ENCODE assay signal across 23 mouse cellular contexts in genomic region chr1:153446120-153446831, GRCm38 (mm10). TPM values are rescaled to one million over a fixed set of nuclear protein-coding genes. Genes with fewer than 3 reads are reported as not detected.
A peak's percentile ranks its signal among the peaks of the same experiment; 100 is the strongest.
DNase-seq lines count a peak whose midpoint lies in the region; ATAC-seq and TF ChIP-seq lines count a peak whose summit lies in the region.
"Had no signal": no experiment of that assay in that cellular context is flagged by ENCODE, and none has a peak within 500 bp of the region (broad histone marks: within the 10 kb centered on the region; RNA-seq: fewer than 3 reads in every experiment).

No protein-coding gene starts in this region.

- no peaks in the 10 kb centered on the region for H3K9me3 ChIP-seq in liver, postnatal 0 days (ENCODE audit: low read length)
- H3K9me3 ChIP-seq in E14TG2a.4 (ENCODE audit: low read length) = no peaks in the 10 kb centered on the region
- no peaks in the 10 kb centered on the region for H3K9me3 ChIP-seq in forebrain, embryonic 12.5 days
- H3K9me3 ChIP-seq: embryonic facial prominence, embryonic 15.5 days; heart, embryonic 13.5 days; liver, embryonic 15.5 days; neural tube, embryonic 12.5 days had no signal

- H3K27ac ChIP-seq in heart, adult 2 months = no peak overlapping the region
- no peak overlapping the region for H3K27ac ChIP-seq in liver, postnatal 0 days (ENCODE audit: low read depth)
- H3K27ac ChIP-seq in forebrain, embryonic 12.5 days = no peak overlapping the region
- H3K27ac ChIP-seq: embryonic facial prominence, embryonic 15.5 days; heart, embryonic 13.5 days; liver, embryonic 15.5 days; neural tube, embryonic 12.5 days had no signal

- no peak for DNase-seq in heart, adult 2 months
- no peak for DNase-seq in heart, postnatal 36 days
- DNase-seq in liver, postnatal 0 days = no peak
- no peak for DNase-seq in liver
- DNase-seq in naive thymus-derived CD4-positive, alpha-beta T cell, adult 2 months (ENCODE audit: low read depth) = peak; percentile 21
- no peak for DNase-seq in layer of hippocampus, adult 9-11 months
- DNase-seq: adrenal gland, postnatal 36 days; cerebellum, adult 11-12 months; cerebellum, postnatal 14 days; embryo, embryonic 11 days; gastrocnemius, postnatal 10 days; heart, adult 11 months; kidney, adult 9 months; kidney, postnatal 36 days; lung, postnatal 14 days had no signal

- no peak overlapping the region for H3K4me3 ChIP-seq in heart, adult 2 months
- no peak overlapping the region for H3K4me3 ChIP-seq in liver, postnatal 0 days (ENCODE audit: low read depth, low read length)
- no peak overlapping the region for H3K4me3 ChIP-seq in E14TG2a.4 (replicated peaks; ENCODE audit: low read length)
- no peak overlapping the region for H3K4me3 ChIP-seq in forebrain, embryonic 12.5 days (replicated peaks)
- H3K4me3 ChIP-seq: embryonic facial prominence, embryonic 15.5 days; heart, embryonic 13.5 days; liver, embryonic 15.5 days; megakaryocyte, embryonic 14.5 days; neural tube, embryonic 12.5 days had no signal

- no peaks in the 10 kb centered on the region for H3K4me1 ChIP-seq in heart, adult 2 months (ENCODE audit: control insufficient read depth, insufficient read depth, low read length)
- H3K4me1 ChIP-seq in liver, postnatal 0 days (ENCODE audit: insufficient read depth) = no peaks in the 10 kb centered on the region
- peaks cover 3% of the 10 kb centered on the region; the same call in 1 of the 2 replicates for H3K4me1 ChIP-seq in E14TG2a.4 (replicated peaks; ENCODE audit: low read depth, low read length)
- no peaks in the 10 kb centered on the region for H3K4me1 ChIP-seq in forebrain, embryonic 12.5 days
- H3K4me1 ChIP-seq: embryonic facial prominence, embryonic 15.5 days; heart, embryonic 13.5 days; liver, embryonic 15.5 days; neural tube, embryonic 12.5 days had no signal

- H3K36me3 ChIP-seq in heart, adult 2 months (ENCODE audit: control insufficient read depth, insufficient read depth, low read length) = no peaks in the 10 kb centered on the region
- no peaks in the 10 kb centered on the region; the same call in 1 of the 2 replicates for H3K36me3 ChIP-seq in liver, postnatal 0 days (replicated peaks; ENCODE audit: insufficient read depth, low read length)
- peaks cover 26% of the 10 kb centered on the region for H3K36me3 ChIP-seq in E14TG2a.4 (ENCODE audit: insufficient read depth, low read length)
- peaks cover 5% of the 10 kb centered on the region for H3K36me3 ChIP-seq in forebrain, embryonic 12.5 days (replicated peaks)
- H3K36me3 ChIP-seq: liver, embryonic 15.5 days; neural tube, embryonic 12.5 days had no signal

- no peak overlapping the region for H3K9ac ChIP-seq in heart, adult 2 months (ENCODE audit: low read depth, low read length)
- H3K9ac ChIP-seq in liver, postnatal 0 days (replicated peaks) = no peak overlapping the region
- H3K9ac ChIP-seq in forebrain, embryonic 12.5 days = no peak overlapping the region
- H3K9ac ChIP-seq: embryonic facial prominence, embryonic 15.5 days; heart, embryonic 13.5 days; liver, embryonic 15.5 days; neural tube, embryonic 12.5 days had no signal

- no peaks in the 10 kb centered on the region for H3K27me3 ChIP-seq in heart, adult 2 months (ENCODE audit: control insufficient read depth, insufficient read depth, low read length)
- H3K27me3 ChIP-seq in liver, postnatal 0 days (ENCODE audit: insufficient read depth, low read length) = no peaks in the 10 kb centered on the region
- no peaks in the 10 kb centered on the region for H3K27me3 ChIP-seq in E14TG2a.4 (ENCODE audit: insufficient read depth, low read length)
- no peaks in the 10 kb centered on the region for H3K27me3 ChIP-seq in forebrain, embryonic 12.5 days
- H3K27me3 ChIP-seq: embryonic facial prominence, embryonic 15.5 days; heart, embryonic 13.5 days; liver, embryonic 15.5 days; megakaryocyte, embryonic 14.5 days; neural tube, embryonic 12.5 days had no signal

- peak; percentile 49 for TF ChIP-seq CTCF in heart, adult 2 months (IDR thresholded peaks at IDR 0.05)
- peak; percentile 0; the same call in 1 of the 2 replicates for TF ChIP-seq CTCF in liver, postnatal 0 days (IDR thresholded peaks at IDR 0.05; ENCODE audit: low read depth)
- peak; percentile 35 for TF ChIP-seq CTCF in E14TG2a.4 (conservative IDR thresholded peaks at IDR 0.05; ENCODE audit: low read length)

- no peak for TF ChIP-seq POLR2A in heart, adult 2 months (IDR thresholded peaks at IDR 0.05; ENCODE audit: insufficient read depth, low read depth, low read length)

- WGBS in heart, adult 2 months = 96% methylated on average over 20 of the region's 20 CpGs
- 94% methylated on average over 20 of the region's 20 CpGs for WGBS in liver, postnatal 0 days (ENCODE audit: insufficient replicate concordance)
- 95% methylated on average over 20 of the region's 20 CpGs for WGBS in forebrain, embryonic 12.5 days

- ATAC-seq in liver, postnatal 0 days = peak; percentile 12; the same call in 1 of the 2 replicates
- ATAC-seq in forebrain, embryonic 12.5 days (ENCODE audit: low FRiP score) = no peak

- intact Hi-C loops in heart, adult 2 months (cut with DNase I) = no loop called here
- intact Hi-C loops in heart, postnatal 36 days (cut with DNase I) = no loop called here

- TF ChIP-seq EP300 in heart, adult 2 months (IDR thresholded peaks at IDR 0.05; ENCODE audit: insufficient read depth, low read depth, low read length) = no peak
- TF ChIP-seq EP300 in liver, postnatal 0 days (IDR thresholded peaks at IDR 0.05; ENCODE audit: low read depth) = no peak

- H3K4me2 ChIP-seq in liver, postnatal 0 days (ENCODE audit: low read depth, low read length) = no peak overlapping the region
- H3K4me2 ChIP-seq in forebrain, embryonic 12.5 days = no peak overlapping the region
- H3K4me2 ChIP-seq: embryonic facial prominence, embryonic 15.5 days; heart, embryonic 13.5 days; liver, embryonic 15.5 days; neural tube, embryonic 12.5 days had no signal

- no peaks in the 10 kb centered on the region for H3K79me2 ChIP-seq in heart, adult 2 months (replicated peaks; ENCODE audit: control insufficient read depth, insufficient read depth, low read length)

RNA-seq across cellular contexts. Expression of gene Shcbp1l, which starts 21.3 kb away (rescaled TPM):
- total RNA-seq in heart, adult 2 months (2021) = not detected
- polyA plus RNA-seq in heart, adult 2 months (2012; rRNA removed) = 0.06 TPM in 1 of 2 replicates, not detected in the other
- total RNA-seq in heart, postnatal 36 days (2021) = not detected
- polyA plus RNA-seq in liver, postnatal 0 days (2015; fragmentation: Nextera tagmentation; extraction: Ambion mirVana) = 0.05 TPM in 2 replicates
- polyA plus RNA-seq in forebrain, embryonic 12.5 days (2016; fragmentation: Nextera tagmentation; extraction: Ambion mirVana) = 0.12 and 0.29 TPM in 2 replicates
- total RNA-seq: gastrocnemius, postnatal 10 days; heart, postnatal 25 days had no signal

RNA-seq across cellular contexts. Expression of gene Dhx9, which starts 41.2 kb away (rescaled TPM):
- total RNA-seq in heart, adult 2 months (2021) = 10 to 100 TPM; 44.0 to 45.4 TPM
- polyA plus RNA-seq in heart, adult 2 months (2012; rRNA removed) = 10.1 and 22.2 TPM in 2 replicates
- total RNA-seq in heart, postnatal 36 days (2021) = 10 to 100 TPM; 49.5 to 50.9 TPM
- polyA plus RNA-seq in liver, postnatal 0 days (2015; fragmentation: Nextera tagmentation; extraction: Ambion mirVana) = 7.7 and 9.9 TPM in 2 replicates
- polyA plus RNA-seq in forebrain, embryonic 12.5 days (2016; fragmentation: Nextera tagmentation; extraction: Ambion mirVana) = 51.1 and 58.9 TPM in 2 replicates
